ENCODE assay signal across 16 mouse cellular contexts in genomic region chr4:134570704-134571451, GRCm38 (mm10). TPM values are rescaled to one million over a fixed set of nuclear protein-coding genes. Genes with fewer than 3 reads are reported as not detected.
DNase-seq lines count a peak whose midpoint lies in the region; ATAC-seq lines count a peak whose summit lies in the region.
"Had no signal": no experiment of that assay in that cellular context is flagged by ENCODE, and none has a peak within 500 bp of the region (broad histone marks: within the 10 kb centered on the region; RNA-seq: fewer than 3 reads in every experiment).

No protein-coding gene starts in this region.

- H3K27ac ChIP-seq in forebrain, embryonic 15.5 days (replicated peaks): peak overlapping the region; percentile 62
- 0 out of 2 replicates have a peak overlapping the region, but pooled peaks have one; percentile 33 for H3K27ac ChIP-seq in hindbrain, embryonic 11.5 days (ENCODE audit: low read depth, low read length)
- H3K27ac ChIP-seq in midbrain, embryonic 15.5 days: 0 out of 2 replicates have a peak overlapping the region, but pooled peaks have one; percentile 3
- H3K27ac ChIP-seq in heart, embryonic 11.5 days (ENCODE audit: low read depth, low read length): no peak overlapping the region
- H3K27ac ChIP-seq: gastrocnemius, adult 2 months; heart, embryonic 15.5 days; liver, embryonic 15.5 days had no signal

- H3K4me1 ChIP-seq in forebrain, embryonic 15.5 days: peaks cover 23% of the 10 kb centered on the region
- no peaks in the 10 kb centered on the region; the same call in 1 of the 2 replicates for H3K4me1 ChIP-seq in hindbrain, embryonic 11.5 days (replicated peaks; ENCODE audit: control insufficient read depth, insufficient read depth, low read length)
- peaks cover 10% of the 10 kb centered on the region; the same call in 1 of the 2 replicates for H3K4me1 ChIP-seq in midbrain, embryonic 15.5 days
- H3K4me1 ChIP-seq in heart, embryonic 11.5 days (ENCODE audit: control insufficient read depth, insufficient read depth, low read length): no peaks in the 10 kb centered on the region
- H3K4me1 ChIP-seq: liver, embryonic 15.5 days had no signal

- no peaks in the 10 kb centered on the region for H3K36me3 ChIP-seq in forebrain, embryonic 15.5 days
- no peaks in the 10 kb centered on the region for H3K36me3 ChIP-seq in hindbrain, embryonic 11.5 days (ENCODE audit: control insufficient read depth, insufficient read depth, low read length)
- no peaks in the 10 kb centered on the region for H3K36me3 ChIP-seq in midbrain, embryonic 15.5 days (replicated peaks)
- peaks cover 12% of the 10 kb centered on the region for H3K36me3 ChIP-seq in heart, embryonic 11.5 days (ENCODE audit: control insufficient read depth, insufficient read depth, low read length)

- no peak overlapping the region for H3K4me2 ChIP-seq in forebrain, embryonic 15.5 days (replicated peaks)
- no peak overlapping the region for H3K4me2 ChIP-seq in hindbrain, embryonic 11.5 days (replicated peaks; ENCODE audit: low read depth, low read length)
- no peak overlapping the region for H3K4me2 ChIP-seq in midbrain, embryonic 15.5 days
- no peak overlapping the region for H3K4me2 ChIP-seq in heart, embryonic 11.5 days
- H3K4me2 ChIP-seq: heart, embryonic 15.5 days; liver, embryonic 15.5 days had no signal

- no peak overlapping the region for H3K9ac ChIP-seq in forebrain, embryonic 15.5 days (replicated peaks)
- H3K9ac ChIP-seq in hindbrain, embryonic 11.5 days (ENCODE audit: low read depth, low read length): no peak overlapping the region
- no peak overlapping the region for H3K9ac ChIP-seq in midbrain, embryonic 15.5 days
- H3K9ac ChIP-seq in heart, embryonic 11.5 days (ENCODE audit: low read depth, low read length): no peak overlapping the region
- H3K9ac ChIP-seq: heart, embryonic 15.5 days; liver, embryonic 15.5 days had no signal

- H3K27me3 ChIP-seq in forebrain, embryonic 15.5 days: no peaks in the 10 kb centered on the region
- H3K27me3 ChIP-seq in hindbrain, embryonic 11.5 days (ENCODE audit: control insufficient read depth, insufficient read depth, low read length): no peaks in the 10 kb centered on the region
- H3K27me3 ChIP-seq in midbrain, embryonic 15.5 days (replicated peaks): no peaks in the 10 kb centered on the region
- H3K27me3 ChIP-seq in heart, embryonic 11.5 days (ENCODE audit: control insufficient read depth, insufficient read depth, low read length): no peaks in the 10 kb centered on the region
- H3K27me3 ChIP-seq: heart, embryonic 15.5 days; liver, embryonic 15.5 days had no signal

- H3K9me3 ChIP-seq in forebrain, embryonic 15.5 days: no peaks in the 10 kb centered on the region
- H3K9me3 ChIP-seq in hindbrain, embryonic 11.5 days (ENCODE audit: control insufficient read depth, low read length): no peaks in the 10 kb centered on the region
- no peaks in the 10 kb centered on the region for H3K9me3 ChIP-seq in midbrain, embryonic 15.5 days
- H3K9me3 ChIP-seq in heart, embryonic 11.5 days (replicated peaks; ENCODE audit: control insufficient read depth, low read length): no peaks in the 10 kb centered on the region
- H3K9me3 ChIP-seq: heart, embryonic 15.5 days; liver, embryonic 15.5 days had no signal

- H3K4me3 ChIP-seq in forebrain, embryonic 15.5 days: no peak overlapping the region
- H3K4me3 ChIP-seq in hindbrain, embryonic 11.5 days (ENCODE audit: low read depth, low read length): no peak overlapping the region
- no peak overlapping the region for H3K4me3 ChIP-seq in midbrain, embryonic 15.5 days
- no peak overlapping the region for H3K4me3 ChIP-seq in heart, embryonic 11.5 days (ENCODE audit: low read depth, low read length)
- H3K4me3 ChIP-seq: gastrocnemius, adult 2 months; heart, embryonic 15.5 days; liver, embryonic 15.5 days had no signal

- intact Hi-C loops in left cerebral cortex, postnatal 4 days (cut with DNase I): no loop called here

- no peak; the same call in 1 of the 2 replicates for ATAC-seq in forebrain, embryonic 15.5 days (replicated peaks)
- ATAC-seq in hindbrain, embryonic 11.5 days (ENCODE audit: low FRiP score): no peak
- no peak for ATAC-seq in midbrain, embryonic 15.5 days (replicated peaks)
- ATAC-seq in heart, embryonic 11.5 days (replicated peaks; ENCODE audit: insufficient number of reproducible peaks, low FRiP score, low TSS enrichment): no peak
- ATAC-seq: lung, postnatal 0 days had no signal

- DNase-seq in left cerebral cortex, postnatal 4 days: peak; percentile 88
- DNase-seq in left cerebral cortex, adult 11 months (ENCODE audit: low spot score): no peak
- DNase-seq in hindbrain, embryonic 11.5 days (ENCODE audit: low spot score): no peak
- no peak for DNase-seq in thymus, postnatal 14 days
- DNase-seq: adrenal gland, postnatal 25 days; gastrocnemius, adult 2 months; heart, adult 11 months; kidney, adult 18-20 months; kidney, postnatal 25 days; right cerebral cortex, postnatal 25 days had no signal

- WGBS in forebrain, embryonic 15.5 days: 62% methylated on average over 14 of the region's 14 CpGs
- 79% methylated on average over 14 of the region's 14 CpGs for WGBS in hindbrain, embryonic 11.5 days
- 67% methylated on average over 14 of the region's 14 CpGs for WGBS in midbrain, embryonic 15.5 days
- 73% methylated on average over 14 of the region's 14 CpGs for WGBS in heart, embryonic 11.5 days (ENCODE audit: insufficient replicate concordance)

RNA-seq across cellular contexts. Expression of gene Selenon, which starts 18.9 kb away (rescaled TPM):
- 10 to 100 TPM; 30.2 to 30.4 TPM for total RNA-seq in left cerebral cortex, postnatal 4 days (2021)
- 11.8 and 27.5 TPM in 2 replicates for polyA plus RNA-seq in forebrain, embryonic 15.5 days (2015; fragmentation: Nextera tagmentation; extraction: Ambion mirVana)
- 16.7 and 22.7 TPM in 2 replicates for polyA plus RNA-seq in hindbrain, embryonic 11.5 days (2014; fragmentation: Nextera tagmentation; extraction: Ambion mirVana)
- 28.3 and 35.6 TPM in 2 replicates for polyA plus RNA-seq in midbrain, embryonic 15.5 days (2015; fragmentation: Nextera tagmentation; extraction: Ambion mirVana)
- 22.4 and 25.3 TPM in 2 replicates for polyA plus RNA-seq in heart, embryonic 11.5 days (2014; fragmentation: Nextera tagmentation; extraction: Ambion mirVana)

RNA-seq across cellular contexts. Expression of gene Mtfr1l, which starts 35.7 kb away (rescaled TPM):
- 100 to 1,000 TPM in 1 of 2 experiments, 10 to 100 TPM in 1; 99.4 to 102 TPM for total RNA-seq in left cerebral cortex, postnatal 4 days (2021)
- 157 and 161 TPM in 2 replicates for polyA plus RNA-seq in forebrain, embryonic 15.5 days (2015; fragmentation: Nextera tagmentation; extraction: Ambion mirVana)
- polyA plus RNA-seq in hindbrain, embryonic 11.5 days (2014; fragmentation: Nextera tagmentation; extraction: Ambion mirVana): 136 and 138 TPM in 2 replicates
- 164 and 173 TPM in 2 replicates for polyA plus RNA-seq in midbrain, embryonic 15.5 days (2015; fragmentation: Nextera tagmentation; extraction: Ambion mirVana)
- polyA plus RNA-seq in heart, embryonic 11.5 days (2014; fragmentation: Nextera tagmentation; extraction: Ambion mirVana): 167 and 177 TPM in 2 replicates
